Mouse (Mus musculus) intestine, embryonic 14.5 days (tissue): ENCODE measurements around the gene Spata5. TPM values are rescaled to one million over a fixed set of nuclear protein-coding genes. Genes with fewer than 3 reads are reported as not detected.

Source experiments
- ATAC-seq: fragments of 200-750 bp; cut with Nextera tagmentation; replicated peaks from 2 replicates; pipeline ENCODE4 v1.8.0; 2017; ENCODE audit warnings: low read depth, moderate number of reproducible peaks, moderate TSS enrichment, moderate library complexity; ENCODE audit not compliant: low FRiP score, low TSS enrichment
- DNase-seq: peaks from one replicate; pipeline ENCODE4 v3.0.0-alpha.2; 2018; ENCODE audit warnings: low spot score
- H3K27ac ChIP-seq: fragments of 300-500 bp; sonication (generic); 2 replicates; pipeline ENCODE4 v1.5.1; 2014; ENCODE audit warnings: low read depth, mild to moderate bottlenecking, control low read depth
- H3K27me3 ChIP-seq: fragments of 300-500 bp; sonication (generic); replicated peaks from 2 replicates; pipeline ENCODE4 v1.6.1; 2014; ENCODE audit warnings: low read length, control low read depth; ENCODE audit not compliant: control insufficient read depth, insufficient read depth
- H3K36me3 ChIP-seq: fragments of 300-500 bp; sonication (generic); 2 replicates; pipeline ENCODE4 v1.6.1; 2014; ENCODE audit warnings: low read length, control low read depth; ENCODE audit not compliant: control insufficient read depth, insufficient read depth
- H3K4me1 ChIP-seq: fragments of 300-500 bp; sonication (generic); replicated peaks from 2 replicates; pipeline ENCODE4 v1.6.1; 2014; ENCODE audit warnings: low read length, control low read depth, mixed read lengths; ENCODE audit not compliant: control insufficient read depth, insufficient read depth
- H3K4me2 ChIP-seq: fragments of 300-500 bp; sonication (generic); 2 replicates; pipeline ENCODE4 v1.6.1; 2014; ENCODE audit warnings: low read length
- H3K4me3 ChIP-seq: fragments of 300-500 bp; sonication (generic); 2 replicates; pipeline ENCODE4 v1.5.1; 2014; ENCODE audit warnings: low read depth, low read length, control low read depth, mixed read lengths
- H3K9ac ChIP-seq: fragments of 300-500 bp; sonication (generic); 2 replicates; pipeline ENCODE4 v1.6.1; 2014; ENCODE audit warnings: mild to moderate bottlenecking, low read length
- H3K9me3 ChIP-seq: fragments of 300-500 bp; sonication (generic); 2 replicates; pipeline ENCODE4 v1.6.1; 2016; ENCODE audit warnings: low read length, control low read depth; ENCODE audit not compliant: control insufficient read depth
- WGBS: fragments of 180-500 bp; shearing (Covaris S2); extraction: QIAGEN DNeasy Blood & Tissue Kit; methylation state at CpG from one replicate; pipeline ENCODE4 v1.1.7; 2014; 5-methylcytosine and 5-hydroxymethylcytosine counted together
- polyA plus RNA-seq: library from polyadenylated mRNA; unstranded; fragments of >200 nt; fragmentation: Nextera tagmentation; extraction: Ambion mirVana; gene quantifications from 2 replicates; pipeline ENCODE4 v1.2.1, GENCODE M21; 2014

Spata5 gene
- polyA plus RNA-seq, 1 experiment from 2014 or later, result 37.6 TPM

- no peaks in the 10 kb centered on the region for H3K36me3 ChIP-seq
- WGBS, result 51% methylated on average over 14 of the region's 14 CpGs
- no peak overlapping the region for H3K9ac ChIP-seq
- DNase-seq (peak; percentile 88), ATAC-seq (no peak)
- no peak overlapping the region for H3K4me2 ChIP-seq
- H3K4me3 ChIP-seq, result no peak overlapping the region
- 0 out of 2 replicates have a peak, but pooled peaks cover 4% of the 10 kb centered on the region for H3K4me1 ChIP-seq
- H3K27ac ChIP-seq, result no peak overlapping the region
- H3K9me3 ChIP-seq, result no peaks in the 10 kb centered on the region
- no peaks in the 10 kb centered on the region for H3K27me3 ChIP-seq
Measured at GRCm38 (mm10) chr3:37414413-37414960, 5.2 kb upstream of the Spata5 start.

- no peak for ATAC-seq
- H3K4me1 ChIP-seq, result peaks cover 10% of the 10 kb centered on the region; the same call in 1 of the 2 replicates
- no peak overlapping the region for H3K27ac ChIP-seq
- no peak for DNase-seq
- H3K4me3 ChIP-seq, result peak overlapping the region; percentile 75
- WGBS, result 75% methylated on average over 5 of the region's 5 CpGs
- H3K36me3 ChIP-seq, result 0 out of 2 replicates have a peak, but pooled peaks cover 2% of the 10 kb centered on the region
- H3K4me2 ChIP-seq, result peak overlapping the region; percentile 62
- H3K9me3 ChIP-seq, result no peaks in the 10 kb centered on the region
- H3K9ac ChIP-seq, result peak overlapping the region; percentile 74
- H3K27me3 ChIP-seq, result no peaks in the 10 kb centered on the region
Measured at GRCm38 (mm10) chr3:37418341-37418740, 1.4 kb upstream of the Spata5 start.

GRCm38 (mm10) chr3:37418961-37419457 lies 687 bp upstream of the Spata5 start:
- Histone ChIP-seq H3K9me3 (no peaks in the 10 kb centered on the region), H3K4me3 (peak overlapping the region; percentile 75), H3K9ac (peak overlapping the region; percentile 74), H3K27ac (peak overlapping the region; percentile 83), H3K27me3 (no peaks in the 10 kb centered on the region), H3K36me3 (0 out of 2 replicates have a peak, but pooled peaks cover 4% of the 10 kb centered on the region), H3K4me2 (peak overlapping the region; percentile 62), H3K4me1 (peaks cover 10% of the 10 kb centered on the region; the same call in 1 of the 2 replicates)
- under 1% methylated on average over 30 of the region's 30 CpGs for WGBS
- ATAC-seq (no peak; the same call in 1 of the 2 replicates), DNase-seq (no peak)

GRCm38 (mm10) chr3:37420072-37420471 lies 376 bp downstream of the Spata5 start, which contains the start of gene Nudt6:
Nudt6 (minus strand) TSS chr3:37420211.
- WGBS, result under 1% methylated on average over 50 of the region's 50 CpGs
- Histone ChIP-seq H3K4me2 (peak within 1 kb of the TSS; percentile 67), H3K9me3 (no peaks in the 10 kb centered on the region), H3K4me1 (peaks cover 10% of the 10 kb centered on the region; the same call in 1 of the 2 replicates), H3K9ac (peak within 1 kb of the TSS; percentile 83), H3K4me3 (peak within 1 kb of the TSS; percentile 75), H3K27me3 (no peaks in the 10 kb centered on the region), H3K27ac (peak within 1 kb of the TSS; percentile 96), H3K36me3 (peaks cover 11% of the 10 kb centered on the region)
- peak; percentile 99 for DNase-seq
- peak; percentile 89 for ATAC-seq

- H3K4me1 ChIP-seq, result peaks cover 10% of the 10 kb centered on the region; the same call in 1 of the 2 replicates
- H3K36me3 ChIP-seq, result peaks cover 17% of the 10 kb centered on the region
- peak overlapping the region; percentile 96 for H3K27ac ChIP-seq
- ATAC-seq (no peak), DNase-seq (no peak)
- peak overlapping the region; percentile 68 for H3K4me3 ChIP-seq
- H3K27me3 ChIP-seq, result no peaks in the 10 kb centered on the region
- peak overlapping the region; percentile 83 for H3K9ac ChIP-seq
- no peaks in the 10 kb centered on the region for H3K9me3 ChIP-seq
- WGBS, result under 1% methylated on average over 24 of the region's 24 CpGs
- H3K4me2 ChIP-seq, result peak overlapping the region; percentile 67
Measured at GRCm38 (mm10) chr3:37420641-37421040, 945 bp downstream of the Spata5 start.

- peak overlapping the region; percentile 68 for H3K4me3 ChIP-seq
- peaks cover 20% of the 10 kb centered on the region for H3K36me3 ChIP-seq
- no peak overlapping the region for H3K27ac ChIP-seq
- ATAC-seq (no peak), DNase-seq (no peak)
- WGBS, result 24% methylated on average over 3 of the region's 3 CpGs
- H3K4me1 ChIP-seq, result peaks cover 10% of the 10 kb centered on the region; the same call in 1 of the 2 replicates
- no peaks in the 10 kb centered on the region for H3K27me3 ChIP-seq
- no peaks in the 10 kb centered on the region for H3K9me3 ChIP-seq
- H3K4me2 ChIP-seq, result peak overlapping the region; percentile 67
- peak overlapping the region; percentile 83 for H3K9ac ChIP-seq
Measured at GRCm38 (mm10) chr3:37421179-37421578, 1.5 kb downstream of the Spata5 start.

GRCm38 (mm10) chr3:37426069-37426468 lies 6.4 kb downstream of the Spata5 start:
- H3K4me2 ChIP-seq, result no peak overlapping the region
- no peaks in the 10 kb centered on the region for H3K27me3 ChIP-seq
- DNase-seq, result no peak
- peaks cover 5% of the 10 kb centered on the region; the same call in 1 of the 2 replicates for H3K4me1 ChIP-seq
- no peak overlapping the region for H3K4me3 ChIP-seq
- H3K27ac ChIP-seq, result no peak overlapping the region
- no peak overlapping the region for H3K9ac ChIP-seq
- no peaks in the 10 kb centered on the region for H3K9me3 ChIP-seq
- WGBS, result 95% methylated on average over 3 of the region's 3 CpGs
- ATAC-seq, result no peak
- peaks cover 61% of the 10 kb centered on the region for H3K36me3 ChIP-seq

GRCm38 (mm10) chr3:37430359-37430758 lies 10.7 kb downstream of the Spata5 start:
- Histone ChIP-seq H3K27me3 (no peaks in the 10 kb centered on the region), H3K4me1 (no peaks in the 10 kb centered on the region), H3K4me2 (no peak overlapping the region), H3K9ac (no peak overlapping the region), H3K4me3 (no peak overlapping the region), H3K27ac (no peak overlapping the region), H3K36me3 (peaks cover 84% of the 10 kb centered on the region), H3K9me3 (no peaks in the 10 kb centered on the region)
- DNase-seq, result no peak
- ATAC-seq, result no peak

GRCm38 (mm10) chr3:37439770-37440169 lies 20.1 kb downstream of the Spata5 start:
- no peak overlapping the region for H3K4me3 ChIP-seq
- H3K9me3 ChIP-seq, result no peaks in the 10 kb centered on the region
- DNase-seq (no peak), ATAC-seq (no peak)
- WGBS, result 66% methylated on average over 1 of the region's 1 CpGs
- no peak overlapping the region for H3K27ac ChIP-seq
- no peaks in the 10 kb centered on the region for H3K4me1 ChIP-seq
- no peaks in the 10 kb centered on the region for H3K27me3 ChIP-seq
- H3K4me2 ChIP-seq, result no peak overlapping the region
- H3K36me3 ChIP-seq, result peaks cover 32% of the 10 kb centered on the region
- H3K9ac ChIP-seq, result no peak overlapping the region
